Mouse (Mus musculus) heart, embryonic 13.5 days (tissue): ENCODE measurements around the gene Nemp2. TPM values are rescaled to one million over a fixed set of nuclear protein-coding genes. Genes with fewer than 3 reads are reported as not detected.

Source experiments
- ATAC-seq: fragments of 200-750 bp; cut with Nextera tagmentation; 2 replicates; pipeline ENCODE4 v1.8.0; 2017; ENCODE audit warnings: moderate TSS enrichment; ENCODE audit not compliant: insufficient number of reproducible peaks, low FRiP score, low TSS enrichment; ENCODE audit errors: extremely low read depth
- H3K27ac ChIP-seq: fragments of 300-500 bp; sonication (generic); replicated peaks from 2 replicates; pipeline ENCODE4 v1.5.1; 2015; ENCODE audit warnings: moderate library complexity, mild to moderate bottlenecking, inconsistent platforms
- H3K27me3 ChIP-seq: fragments of 300-500 bp; sonication (generic); replicated peaks from 2 replicates; pipeline ENCODE4 v1.6.1; 2015; ENCODE audit warnings: mild to moderate bottlenecking, inconsistent platforms
- H3K36me3 ChIP-seq: fragments of 300-500 bp; sonication (generic); 2 replicates; pipeline ENCODE4 v1.6.1; 2015; ENCODE audit warnings: mild to moderate bottlenecking, inconsistent platforms
- H3K4me1 ChIP-seq: fragments of 300-500 bp; sonication (generic); 2 replicates; pipeline ENCODE4 v1.6.1; 2015; ENCODE audit warnings: inconsistent platforms
- H3K4me2 ChIP-seq: fragments of 300-500 bp; sonication (generic); 2 replicates; pipeline ENCODE4 v1.6.1; 2015; ENCODE audit warnings: inconsistent platforms, mild to moderate bottlenecking, moderate library complexity
- H3K4me3 ChIP-seq: fragments of 300-500 bp; sonication (generic); 2 replicates; pipeline ENCODE4 v1.5.1; 2015; ENCODE audit warnings: moderate library complexity, mild to moderate bottlenecking, inconsistent platforms
- H3K9ac ChIP-seq: fragments of 300-500 bp; sonication (generic); 2 replicates; pipeline ENCODE4 v1.6.1; 2015; ENCODE audit warnings: inconsistent platforms, mild to moderate bottlenecking, moderate library complexity
- H3K9me3 ChIP-seq: fragments of 300-500 bp; sonication (generic); 2 replicates; pipeline ENCODE4 v1.6.1; 2016; ENCODE audit warnings: inconsistent platforms
- WGBS: fragments of 180-500 bp; shearing (Covaris S2); methylation state at CpG from one replicate; pipeline ENCODE4 v1.1.7; 2015; ENCODE audit warnings: mixed read lengths; 5-methylcytosine and 5-hydroxymethylcytosine counted together
- polyA plus RNA-seq: library from polyadenylated mRNA; unstranded; fragments of >200 nt; fragmentation: Nextera tagmentation; extraction: Ambion mirVana; gene quantifications from 2 replicates; pipeline ENCODE4 v1.2.1, GENCODE M21; 2015

The Nemp2 gene
- polyA plus RNA-seq, 1 experiment from 2014 or later: 4.4 TPM

DNA sequence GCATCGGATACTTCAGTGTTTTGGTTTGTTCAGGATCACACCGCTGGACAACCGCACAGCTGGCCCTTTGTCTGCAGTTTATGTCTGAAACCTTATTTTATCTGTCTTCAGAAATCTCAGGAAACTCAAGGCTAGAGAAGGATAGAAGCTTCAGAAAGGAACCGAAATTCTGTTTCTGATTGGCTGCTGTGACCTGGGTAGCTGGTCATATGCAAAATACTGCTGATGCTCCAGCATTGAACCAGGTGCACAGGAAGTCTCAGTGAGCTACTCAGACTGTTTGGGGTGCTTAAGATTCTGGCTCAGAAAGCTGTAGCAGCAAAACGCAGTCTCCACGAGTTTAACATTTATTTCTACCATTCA is 415 bp downstream of the Nemp2 start:
- peaks cover 17% of the 10 kb centered on the region for H3K4me1 ChIP-seq
- H3K9ac ChIP-seq: peak overlapping the region; percentile 91
- peak; percentile 48; the same call in 1 of the 2 replicates for ATAC-seq
- H3K4me3 ChIP-seq: peak overlapping the region; percentile 96
- 2% methylated on average over 6 of the region's 6 CpGs for WGBS
- peaks cover 8% of the 10 kb centered on the region; the same call in 1 of the 2 replicates for H3K36me3 ChIP-seq
- peak overlapping the region; percentile 76 for H3K4me2 ChIP-seq
- H3K9me3 ChIP-seq: no peaks in the 10 kb centered on the region
- H3K27me3 ChIP-seq: no peaks in the 10 kb centered on the region
- peak overlapping the region; percentile 85 for H3K27ac ChIP-seq

DNA sequence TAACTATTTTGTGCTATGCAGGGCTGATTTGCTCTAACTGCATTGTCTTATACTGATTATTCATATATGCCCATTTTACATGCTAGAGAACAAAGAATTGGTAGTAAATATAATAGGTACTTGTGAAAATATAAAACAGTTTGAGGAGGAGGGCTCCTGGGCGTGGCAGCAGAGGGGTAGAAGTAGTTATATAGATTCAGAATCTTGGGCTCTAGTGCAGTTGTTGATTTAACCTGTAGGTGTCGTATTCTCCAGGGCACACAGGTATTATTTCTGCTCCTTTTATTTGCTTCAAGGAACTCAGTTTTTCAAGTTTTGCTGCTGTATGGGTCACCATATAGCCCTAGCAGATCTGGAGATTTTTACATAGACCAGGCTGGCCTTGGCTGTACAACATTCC is 1.1 kb downstream of the Nemp2 start:
- H3K27me3 ChIP-seq: no peaks in the 10 kb centered on the region
- H3K9ac ChIP-seq: peak overlapping the region; percentile 91
- H3K36me3 ChIP-seq: peaks cover 8% of the 10 kb centered on the region; the same call in 1 of the 2 replicates
- no peak for ATAC-seq
- H3K27ac ChIP-seq: no peak overlapping the region
- H3K4me3 ChIP-seq: peak overlapping the region; percentile 96
- WGBS: 70% methylated on average over 2 of the region's 2 CpGs
- no peaks in the 10 kb centered on the region for H3K9me3 ChIP-seq
- H3K4me2 ChIP-seq: peak overlapping the region; percentile 76
- H3K4me1 ChIP-seq: peaks cover 17% of the 10 kb centered on the region

DNA sequence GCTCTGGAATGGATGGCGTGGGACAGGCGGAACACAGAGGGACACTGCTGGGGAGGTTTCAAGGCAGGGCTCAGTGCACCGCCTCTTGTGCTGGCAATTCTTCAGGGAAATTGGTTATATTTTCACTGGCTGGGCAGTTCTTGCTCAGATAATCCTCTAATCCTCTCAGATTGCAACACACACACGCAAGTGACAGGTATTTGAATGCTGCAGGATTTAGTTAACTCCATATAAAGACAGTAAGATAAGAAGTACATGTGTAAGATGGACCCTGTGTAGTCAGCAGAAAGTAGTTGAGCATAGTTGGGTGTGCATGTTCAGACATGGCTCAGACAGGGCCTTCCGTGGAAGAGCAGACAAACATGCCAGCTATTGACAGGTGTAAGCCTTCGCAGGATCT is 3.7 kb downstream of the Nemp2 start:
- Histone ChIP-seq H3K4me1 (peaks cover 17% of the 10 kb centered on the region), H3K4me2 (no peak overlapping the region), H3K27ac (no peak overlapping the region), H3K9me3 (no peaks in the 10 kb centered on the region), H3K27me3 (no peaks in the 10 kb centered on the region), H3K4me3 (no peak overlapping the region), H3K9ac (no peak overlapping the region), H3K36me3 (peaks cover 27% of the 10 kb centered on the region)
- 86% methylated on average over 6 of the region's 6 CpGs for WGBS
- ATAC-seq: no peak

DNA sequence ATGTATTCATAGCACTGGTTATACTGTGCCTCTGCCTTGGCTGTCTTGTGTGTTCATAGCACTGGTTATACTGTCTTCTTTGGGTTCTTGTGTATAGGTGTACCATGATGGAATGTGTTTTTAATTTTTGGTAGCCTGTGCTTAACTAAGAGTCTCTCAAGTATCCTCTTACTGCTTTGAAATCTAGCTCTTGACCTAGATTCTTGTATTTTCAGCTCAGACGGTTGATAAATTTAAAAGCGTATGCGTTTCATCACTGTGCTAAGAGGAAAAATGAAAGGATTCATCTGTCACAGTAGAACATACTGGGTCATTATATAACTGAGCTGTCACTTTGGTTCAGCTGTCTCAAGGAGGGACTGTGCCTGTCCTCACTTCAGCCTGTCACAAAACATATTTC is 5.4 kb downstream of the Nemp2 start:
- no peak overlapping the region for H3K4me2 ChIP-seq
- peaks cover 17% of the 10 kb centered on the region for H3K4me1 ChIP-seq
- WGBS: 89% methylated on average over 3 of the region's 3 CpGs
- H3K36me3 ChIP-seq: peaks cover 38% of the 10 kb centered on the region
- H3K27me3 ChIP-seq: no peaks in the 10 kb centered on the region
- no peak overlapping the region for H3K4me3 ChIP-seq
- H3K27ac ChIP-seq: no peak overlapping the region
- no peaks in the 10 kb centered on the region for H3K9me3 ChIP-seq
- ATAC-seq: no peak
- H3K9ac ChIP-seq: no peak overlapping the region

DNA sequence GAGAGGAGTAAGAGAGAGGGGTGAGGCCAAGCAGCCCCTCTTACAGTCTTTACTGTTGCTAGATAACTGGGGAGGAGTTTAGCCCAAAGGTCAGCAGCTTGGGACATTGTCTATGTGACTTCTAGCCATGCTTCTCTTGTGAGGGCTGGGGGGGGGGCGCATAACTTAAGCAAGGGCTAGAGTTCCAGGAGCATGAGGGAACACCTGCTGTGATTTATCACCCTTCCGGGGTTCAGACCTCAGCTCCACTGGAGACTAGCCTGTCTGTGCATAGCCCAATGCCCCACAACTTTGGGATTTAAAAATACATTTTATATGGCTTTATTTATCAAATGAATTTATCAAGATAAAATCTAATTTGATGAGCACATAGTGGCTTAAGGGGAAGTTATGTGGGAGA is 7.6 kb downstream of the Nemp2 start:
- Histone ChIP-seq H3K9me3 (no peaks in the 10 kb centered on the region), H3K4me2 (no peak overlapping the region), H3K27me3 (no peaks in the 10 kb centered on the region), H3K4me1 (no peaks in the 10 kb centered on the region; the same call in none of the 2 replicates), H3K9ac (no peak overlapping the region), H3K27ac (no peak overlapping the region), H3K36me3 (peaks cover 51% of the 10 kb centered on the region), H3K4me3 (no peak overlapping the region)
- ATAC-seq: no peak
- WGBS: 82% methylated on average over 2 of the region's 2 CpGs

DNA sequence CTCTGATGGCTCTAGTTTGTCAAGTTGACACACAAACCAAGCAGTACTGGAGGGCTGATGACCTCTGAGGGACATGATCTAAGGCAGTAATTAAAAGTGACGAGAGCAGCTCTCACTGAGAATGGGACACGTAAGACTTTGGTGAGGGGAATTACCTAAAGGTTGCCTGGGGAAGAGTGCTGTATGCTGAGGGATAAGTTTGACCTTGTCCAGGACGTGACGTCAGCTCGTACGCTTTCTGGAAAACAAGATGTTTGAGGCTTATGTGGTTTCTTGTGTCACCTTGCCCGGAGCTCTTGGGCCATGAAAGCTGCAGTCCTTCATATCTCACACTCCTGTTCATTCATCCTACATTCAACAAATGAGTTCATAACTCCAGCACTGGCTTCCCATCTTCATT is 8.6 kb downstream of the Nemp2 start:
- no peak for ATAC-seq
- WGBS: 77% methylated on average over 7 of the region's 7 CpGs
- Histone ChIP-seq H3K36me3 (peaks cover 55% of the 10 kb centered on the region), H3K27ac (no peak overlapping the region), H3K4me1 (no peaks in the 10 kb centered on the region; the same call in none of the 2 replicates), H3K9me3 (no peaks in the 10 kb centered on the region), H3K4me2 (no peak overlapping the region), H3K9ac (no peak overlapping the region), H3K4me3 (no peak overlapping the region), H3K27me3 (no peaks in the 10 kb centered on the region)

DNA sequence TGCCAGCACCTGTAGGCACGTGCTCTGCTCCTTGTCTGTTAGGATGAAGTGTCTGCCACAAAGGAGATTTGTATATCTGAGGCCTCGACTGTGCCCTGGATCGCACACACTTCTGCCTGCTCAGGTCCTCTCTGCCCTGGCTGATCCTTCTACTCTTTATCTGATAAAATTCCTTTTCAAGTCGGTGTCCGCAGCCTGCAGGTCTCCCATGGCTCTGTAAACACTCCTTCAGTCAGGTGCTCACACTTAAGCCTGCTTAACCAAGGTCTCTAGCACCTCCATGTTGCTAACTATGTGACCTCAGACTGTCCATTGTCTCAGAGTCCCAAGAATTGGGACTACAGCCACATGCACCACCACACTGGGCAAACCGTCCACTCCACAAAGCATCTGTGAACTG is 9.8 kb downstream of the Nemp2 start:
- no peak overlapping the region for H3K4me3 ChIP-seq
- no peak overlapping the region for H3K9ac ChIP-seq
- 50% methylated on average over 6 of the region's 6 CpGs for WGBS
- no peaks in the 10 kb centered on the region for H3K27me3 ChIP-seq
- H3K4me1 ChIP-seq: no peaks in the 10 kb centered on the region; the same call in none of the 2 replicates
- no peak overlapping the region for H3K27ac ChIP-seq
- H3K4me2 ChIP-seq: no peak overlapping the region
- H3K36me3 ChIP-seq: peaks cover 57% of the 10 kb centered on the region
- no peak for ATAC-seq
- H3K9me3 ChIP-seq: no peaks in the 10 kb centered on the region

DNA sequence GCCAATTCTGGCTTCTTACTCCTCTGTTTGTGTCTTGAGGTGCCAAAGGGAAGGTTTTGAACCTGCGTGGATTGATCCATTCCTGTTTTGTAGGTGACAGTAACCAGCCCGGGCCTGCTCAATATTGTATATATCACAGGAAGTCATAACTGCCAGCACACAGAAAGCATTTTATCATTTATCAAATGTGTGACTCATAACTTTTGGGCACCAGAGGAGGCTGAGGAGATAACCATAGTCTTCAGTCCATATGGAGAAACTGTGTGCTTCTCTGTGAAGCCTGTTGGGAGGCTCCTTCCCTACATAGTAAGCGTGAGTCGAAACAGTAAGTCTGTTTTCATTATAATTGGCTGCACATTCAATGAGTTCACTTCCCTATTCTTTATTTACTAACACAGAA is 10.2 kb downstream of the Nemp2 start:
- Histone ChIP-seq H3K4me1 (no peaks in the 10 kb centered on the region; the same call in 1 of the 2 replicates), H3K27ac (no peak overlapping the region), H3K9ac (no peak overlapping the region), H3K4me3 (no peak overlapping the region), H3K27me3 (no peaks in the 10 kb centered on the region), H3K36me3 (peaks cover 58% of the 10 kb centered on the region), H3K9me3 (no peaks in the 10 kb centered on the region), H3K4me2 (no peak overlapping the region)
- 76% methylated on average over 4 of the region's 4 CpGs for WGBS
- no peak for ATAC-seq

DNA sequence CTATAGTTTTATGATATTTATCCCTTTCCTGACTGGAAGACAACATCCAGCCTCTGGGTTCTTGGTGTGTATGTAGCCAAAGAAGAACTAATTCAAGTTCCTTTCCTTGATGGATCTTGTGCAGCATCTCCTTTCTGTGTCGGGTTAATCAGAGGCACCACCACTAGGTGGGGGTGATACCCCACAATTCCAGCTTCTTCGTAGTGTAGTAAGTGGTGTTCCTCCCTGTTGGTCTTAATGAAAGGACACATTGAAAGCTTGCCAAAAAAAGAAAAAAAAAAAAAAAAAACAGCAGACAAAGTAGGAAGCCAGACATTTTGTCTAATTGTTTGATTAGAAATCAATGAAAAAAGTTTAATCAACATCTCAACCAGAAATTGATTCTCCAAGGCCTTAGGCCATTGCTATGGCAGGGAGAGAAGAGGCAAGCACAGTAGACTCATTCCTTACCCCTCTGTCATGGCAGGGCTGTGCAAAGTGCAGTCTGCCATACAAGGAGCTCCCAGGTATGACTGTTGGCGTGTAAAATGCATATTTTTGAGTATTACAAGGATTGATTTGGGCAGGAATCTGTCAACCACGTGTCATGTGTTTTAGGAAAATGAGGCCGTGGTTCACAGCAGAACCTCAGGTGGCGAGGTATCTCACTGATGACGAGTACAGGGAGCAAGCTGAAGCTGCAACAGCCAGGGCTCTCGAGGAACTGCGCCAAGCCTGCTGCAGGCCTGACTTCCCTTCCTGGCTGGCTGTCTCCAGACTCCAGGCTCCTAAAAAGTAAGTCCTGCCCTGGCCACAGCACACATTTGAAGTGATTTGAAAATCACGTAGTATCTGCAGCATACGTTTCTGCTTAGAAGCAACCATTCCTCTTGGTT is 17.9 kb downstream of the Nemp2 start:
- Histone ChIP-seq H3K9ac (no peak overlapping the region), H3K9me3 (no peaks in the 10 kb centered on the region), H3K4me3 (no peak overlapping the region), H3K27ac (peak overlapping the region; percentile 37; the same call in 1 of the 2 replicates), H3K27me3 (no peaks in the 10 kb centered on the region), H3K4me1 (peaks cover 18% of the 10 kb centered on the region), H3K4me2 (no peak overlapping the region), H3K36me3 (peaks cover 51% of the 10 kb centered on the region)
- 68% methylated on average over 11 of the region's 11 CpGs for WGBS
- ATAC-seq: no peak

DNA sequence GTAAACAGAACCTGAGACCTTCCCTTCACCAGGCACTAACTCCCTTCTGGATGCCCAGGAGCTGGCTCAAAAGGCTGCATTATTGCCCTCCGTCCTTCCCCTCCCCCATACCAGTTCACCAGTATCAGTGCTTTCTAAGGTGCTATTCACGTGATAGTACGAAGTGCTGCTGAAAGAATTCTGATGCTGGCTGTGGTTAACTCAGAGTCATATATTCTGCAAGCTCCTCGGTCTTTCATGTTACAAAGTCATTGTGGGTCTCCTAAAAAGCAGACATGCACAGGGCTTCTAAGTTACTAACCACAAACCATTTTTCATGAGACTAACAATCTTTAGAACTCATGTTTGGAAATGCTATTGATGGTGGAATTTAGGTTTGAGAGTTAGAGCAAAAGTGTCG is 19.6 kb downstream of the Nemp2 start:
- no peaks in the 10 kb centered on the region for H3K9me3 ChIP-seq
- peaks cover 19% of the 10 kb centered on the region for H3K4me1 ChIP-seq
- no peak overlapping the region for H3K9ac ChIP-seq
- H3K27ac ChIP-seq: no peak overlapping the region
- ATAC-seq: no peak
- H3K4me3 ChIP-seq: no peak overlapping the region
- peaks cover 45% of the 10 kb centered on the region for H3K36me3 ChIP-seq
- no peak overlapping the region for H3K4me2 ChIP-seq
- H3K27me3 ChIP-seq: no peaks in the 10 kb centered on the region
- 74% methylated on average over 5 of the region's 5 CpGs for WGBS

DNA sequence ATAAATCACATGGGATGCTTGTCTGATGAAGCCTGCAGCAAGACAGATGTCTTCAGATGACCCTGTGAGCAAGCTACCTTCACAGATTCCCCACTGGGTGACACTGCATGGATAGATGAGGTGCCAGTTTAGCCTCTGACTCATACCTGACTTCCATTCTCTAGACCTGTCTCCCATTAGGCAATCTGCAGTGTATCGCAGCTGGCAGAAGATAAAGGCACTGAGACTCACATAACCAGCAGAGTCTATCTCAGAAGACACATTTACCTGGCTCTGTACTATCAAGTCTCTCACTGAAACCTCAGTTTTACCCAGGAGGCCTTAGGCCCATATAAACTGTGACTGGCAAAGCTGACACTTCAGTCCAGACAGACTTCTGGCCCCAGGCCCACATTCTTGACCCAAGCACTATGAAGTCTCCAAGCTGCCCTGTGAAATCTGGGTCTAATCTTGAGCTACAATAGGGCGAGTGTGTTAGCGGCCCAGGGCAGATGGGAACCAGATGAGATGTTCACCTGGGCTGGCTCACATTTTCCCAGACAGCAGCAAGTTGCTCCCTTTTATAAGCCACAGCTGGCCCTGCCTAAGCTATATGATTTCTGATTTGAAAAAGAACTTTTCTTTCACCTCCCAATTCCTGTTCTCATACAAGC is 22.2 kb downstream of the Nemp2 start:
- Histone ChIP-seq H3K9me3 (no peaks in the 10 kb centered on the region), H3K9ac (peak overlapping the region; percentile 28; the same call in 1 of the 2 replicates), H3K4me2 (no peak overlapping the region), H3K36me3 (peaks cover 34% of the 10 kb centered on the region), H3K27me3 (no peaks in the 10 kb centered on the region), H3K4me1 (peaks cover 19% of the 10 kb centered on the region), H3K27ac (peak overlapping the region; percentile 4), H3K4me3 (no peak overlapping the region)
- WGBS: 44% methylated on average over 3 of the region's 3 CpGs
- no peak for ATAC-seq
